Mouse (Mus musculus) neural tube, embryonic 11.5 days (tissue): Measurements from ENCODE around the gene Myh11. TPM values are rescaled to one million over a fixed set of nuclear protein-coding genes. Genes with fewer than 3 reads are reported as not detected.
A peak's percentile ranks its signal among the peaks of the same experiment; 100 is the strongest.

Experiments
- ATAC-seq: fragments of 200-750 bp; cut with Nextera tagmentation; 2 replicates; pipeline ENCODE4 v1.8.0; 2017; ENCODE audit warnings: moderate number of reproducible peaks, mild to moderate bottlenecking, moderate TSS enrichment, moderate library complexity; ENCODE audit not compliant: insufficient read depth, low FRiP score, low TSS enrichment
- DNase-seq: peaks from one replicate; pipeline ENCODE4 v3.0.0-alpha.2; 2015; ENCODE audit warnings: low spot score
- H3K27ac ChIP-seq: fragments of 300-500 bp; sonication (generic); 2 replicates; pipeline ENCODE4 v1.5.1; 2014; ENCODE audit warnings: low read depth, mild to moderate bottlenecking, low read length
- H3K27me3 ChIP-seq: fragments of 300-500 bp; sonication (generic); 2 replicates; pipeline ENCODE4 v1.6.1; 2014; ENCODE audit warnings: mild to moderate bottlenecking, low read length, mixed read lengths; ENCODE audit not compliant: control insufficient read depth, insufficient read depth
- H3K36me3 ChIP-seq: fragments of 300-500 bp; sonication (generic); 2 replicates; pipeline ENCODE4 v1.6.1; 2014; ENCODE audit warnings: mild to moderate bottlenecking, low read length, moderate library complexity, mixed read lengths; ENCODE audit not compliant: control insufficient read depth, insufficient read depth
- H3K4me1 ChIP-seq: fragments of 300-500 bp; sonication (generic); 2 replicates; pipeline ENCODE4 v1.6.1; 2014; ENCODE audit warnings: low read length, mixed read lengths; ENCODE audit not compliant: control insufficient read depth, insufficient read depth
- H3K4me2 ChIP-seq: fragments of 300-500 bp; sonication (generic); 2 replicates; pipeline ENCODE4 v1.6.1; 2014; ENCODE audit warnings: low read depth, mild to moderate bottlenecking, moderate library complexity
- H3K4me3 ChIP-seq: fragments of 300-500 bp; sonication (generic); 2 replicates; pipeline ENCODE4 v1.5.1; 2014; ENCODE audit warnings: low read depth, low read length
- H3K9ac ChIP-seq: fragments of 300-500 bp; sonication (generic); 2 replicates; pipeline ENCODE4 v1.6.1; 2014; ENCODE audit warnings: mild to moderate bottlenecking, low read length
- H3K9me3 ChIP-seq: fragments of 300-500 bp; sonication (generic); 2 replicates; pipeline ENCODE4 v1.6.1; 2016; ENCODE audit warnings: low read length; ENCODE audit not compliant: control insufficient read depth
- WGBS: fragments of 180-500 bp; shearing (Covaris S2); extraction: QIAGEN DNeasy Blood & Tissue Kit; methylation state at CpG from one replicate; pipeline ENCODE4 v1.1.7; 2014; 5-methylcytosine and 5-hydroxymethylcytosine counted together
- microRNA counts: library from miRNA; unstranded; fragments of <30 nt; microRNA quantifications from one replicate; lab custom pipeline; 2015
- microRNA-seq: library from miRNA; unstranded; fragments of <30 nt; microRNA quantifications from one replicate; pipeline ENCODE4, GENCODE M21; 2016
- polyA plus RNA-seq: library from polyadenylated mRNA; unstranded; fragments of >200 nt; fragmentation: Nextera tagmentation; extraction: Ambion mirVana; gene quantifications from 2 replicates; pipeline ENCODE4 v1.2.1, GENCODE M21; 2014

Gene Myh11
- polyA plus RNA-seq, 1 experiment from 2014 or later: 0.32 TPM

GRCm38 (mm10) chr16:14151718-14152117 is 139.5 kb downstream of the Myh11 start:
- Histone ChIP-seq H3K4me3 (no peak overlapping the region), H3K9me3 (no peaks in the 10 kb centered on the region), H3K27me3 (no peaks in the 10 kb centered on the region), H3K9ac (no peak overlapping the region), H3K4me2 (no peak overlapping the region), H3K27ac (no peak overlapping the region), H3K36me3 (peaks cover 7% of the 10 kb centered on the region; the same call in 1 of the 2 replicates), H3K4me1 (no peaks in the 10 kb centered on the region)
- ATAC-seq (no peak), DNase-seq (no peak)
- 95% methylated on average over 4 of the region's 4 CpGs for WGBS

GRCm38 (mm10) chr16:14147712-14148111 is 143.5 kb downstream of the Myh11 start:
- Histone ChIP-seq H3K4me1 (no peaks in the 10 kb centered on the region), H3K4me2 (no peak overlapping the region), H3K27me3 (no peaks in the 10 kb centered on the region), H3K4me3 (no peak overlapping the region), H3K9me3 (no peaks in the 10 kb centered on the region), H3K9ac (no peak overlapping the region), H3K36me3 (peaks cover 18% of the 10 kb centered on the region), H3K27ac (no peak overlapping the region)
- DNase-seq: no peak
- no peak for ATAC-seq

MicroRNA genes within 50 kb of the gene (microRNA counts, 519-probe panel; counts per million panel counts)
- microRNA mmu-miR-484 (lab: Ali Mortazavi, UCI): 4,526 counts per million, percentile 82 among the panel's probes with 10 or more counts

Small RNAs within 50 kb of the gene (microRNA-seq; reads per million reads assigned to microRNA genes)
- 2,010 reads per million, percentile 83 among the genes with 10 or more reads in this experiment for gene Mir484

Other genes with a start within 250 kb of the Myh11 start
- gene Nde1, start 128.1 kb downstream of the Myh11 start, polyA plus RNA-seq: 142 and 153 TPM in 2 replicates
- 16.8 and 17.5 TPM in 2 replicates for gene Marf1, start 128.0 kb downstream of the Myh11 start, polyA plus RNA-seq
- gene Fopnl, start 26.0 kb upstream of the Myh11 start, polyA plus RNA-seq: 154 and 159 TPM in 2 replicates
- 7.0 and 7.5 TPM in 2 replicates for gene Abcc1, start 70.2 kb upstream of the Myh11 start, polyA plus RNA-seq